In the genomic region with DNA sequence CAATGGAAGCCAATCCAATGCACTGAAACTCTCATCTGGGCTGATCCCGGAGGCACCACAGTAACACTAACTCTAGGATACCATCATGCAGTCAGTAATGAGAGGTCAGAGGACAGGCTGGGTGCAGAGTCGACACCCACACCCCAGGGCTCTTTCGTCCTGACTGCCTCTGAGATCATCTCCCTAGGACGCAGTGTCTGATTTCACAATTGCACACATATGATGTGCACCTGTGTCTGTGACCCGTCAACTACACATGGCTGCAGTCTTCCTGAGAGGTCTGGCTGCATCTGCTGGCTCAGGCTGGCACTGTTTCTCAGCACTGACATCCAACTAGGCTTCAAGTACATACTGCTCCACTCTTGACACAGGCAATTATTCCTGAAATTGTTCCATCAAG, we compare ENCODE assay signal across 16 mouse cellular contexts. TPM values are rescaled to one million over a fixed set of nuclear protein-coding genes. Genes with fewer than 3 reads are reported as not detected.
DNase-seq lines count a peak whose midpoint lies in the region; ATAC-seq and TF ChIP-seq lines count a peak whose summit lies in the region.
"Had no signal": no experiment of that assay in that cellular context is flagged by ENCODE, and none has a peak within 500 bp of the region (broad histone marks: within the 10 kb centered on the region; RNA-seq: fewer than 3 reads in every experiment).

No protein-coding gene starts in this region.

- WGBS in heart, embryonic 15.5 days = 74% methylated on average over 5 of the region's 5 CpGs
- 78% methylated on average over 5 of the region's 5 CpGs for WGBS in spleen, adult 2 months
- WGBS in intestine, embryonic 15.5 days = 76% methylated on average over 5 of the region's 5 CpGs

- peak overlapping the region; percentile 25; the same call in 1 of the 2 replicates for H3K27ac ChIP-seq in heart, embryonic 15.5 days
- H3K27ac ChIP-seq in spleen, adult 2 months (ENCODE audit: insufficient read depth, low read length) = peak overlapping the region; percentile 10
- no peak overlapping the region for H3K27ac ChIP-seq in intestine, embryonic 15.5 days
- H3K27ac ChIP-seq: embryonic facial prominence, embryonic 15.5 days; layer of hippocampus, adult 2 months; limb, embryonic 13.5 days; stomach, postnatal 0 days had no signal

- no peak for TF ChIP-seq POLR2A in spleen, adult 2 months (IDR thresholded peaks at IDR 0.05; ENCODE audit: low read depth, low read length)

- DNase-seq in heart, postnatal 4 days = no peak
- no peak for DNase-seq in spleen, adult 2 months (ENCODE audit: low read depth in 1 of 2, low spot score in 2 of 2)
- DNase-seq in spleen, postnatal 14 days (ENCODE audit: low spot score in 2 of 2) = no peak
- no peak for DNase-seq in kidney, adult 9 months
- DNase-seq: cerebellum, adult 11-12 months; heart, postnatal 14 days; kidney, adult 8-10 months; lung, adult 18-20 months; lung, postnatal 4 days had no signal

- ATAC-seq in heart, embryonic 15.5 days (replicated peaks; ENCODE audit: insufficient number of reproducible peaks, insufficient read depth, low FRiP score, low read depth) = no peak
- ATAC-seq in inflammation-experienced regulatory T-cells, adult 6 months = peak; percentile 19
- ATAC-seq in intestine, embryonic 15.5 days = no peak

- no peak overlapping the region for H3K9ac ChIP-seq in heart, embryonic 15.5 days
- H3K9ac ChIP-seq in intestine, embryonic 15.5 days = no peak overlapping the region
- H3K9ac ChIP-seq: embryonic facial prominence, embryonic 15.5 days; limb, embryonic 13.5 days had no signal

- no peak for TF ChIP-seq CTCF in spleen, adult 2 months (IDR thresholded peaks at IDR 0.05; ENCODE audit: extremely low read depth, insufficient read depth, insufficient read length, insufficient replicate concordance)

- no peak overlapping the region for H3K4me3 ChIP-seq in heart, embryonic 15.5 days
- H3K4me3 ChIP-seq in spleen, adult 2 months (ENCODE audit: extremely low read depth, insufficient read depth, insufficient read length) = no peak overlapping the region
- no peak overlapping the region for H3K4me3 ChIP-seq in intestine, embryonic 15.5 days (replicated peaks)
- H3K4me3 ChIP-seq: embryonic facial prominence, embryonic 15.5 days; layer of hippocampus, adult 2 months; limb, embryonic 13.5 days had no signal

- no peaks in the 10 kb centered on the region for H3K27me3 ChIP-seq in heart, embryonic 15.5 days
- no peaks in the 10 kb centered on the region for H3K27me3 ChIP-seq in spleen, adult 2 months (ENCODE audit: control insufficient read depth, insufficient read depth, low read length)
- H3K27me3 ChIP-seq in intestine, embryonic 15.5 days (replicated peaks) = no peaks in the 10 kb centered on the region
- H3K27me3 ChIP-seq: embryonic facial prominence, embryonic 15.5 days; limb, embryonic 13.5 days had no signal

- no peak overlapping the region for H3K4me2 ChIP-seq in heart, embryonic 15.5 days
- no peak overlapping the region for H3K4me2 ChIP-seq in intestine, embryonic 15.5 days (replicated peaks)
- H3K4me2 ChIP-seq: embryonic facial prominence, embryonic 15.5 days; limb, embryonic 13.5 days had no signal

- H3K4me1 ChIP-seq in heart, embryonic 15.5 days (replicated peaks) = no peaks in the 10 kb centered on the region
- peaks cover 2% of the 10 kb centered on the region; the same call in 1 of the 2 replicates for H3K4me1 ChIP-seq in spleen, adult 2 months (ENCODE audit: control insufficient read depth, insufficient read depth, insufficient read length)
- H3K4me1 ChIP-seq in intestine, embryonic 15.5 days (replicated peaks) = no peaks in the 10 kb centered on the region
- H3K4me1 ChIP-seq: embryonic facial prominence, embryonic 15.5 days; limb, embryonic 13.5 days had no signal

- peaks cover 16% of the 10 kb centered on the region; the same call in 1 of the 2 replicates for H3K36me3 ChIP-seq in heart, embryonic 15.5 days
- peaks cover 8% of the 10 kb centered on the region; the same call in 1 of the 2 replicates for H3K36me3 ChIP-seq in spleen, adult 2 months (ENCODE audit: control insufficient read depth, insufficient read depth, low read length)
- 0 out of 2 replicates have a peak, but pooled peaks cover 12% of the 10 kb centered on the region for H3K36me3 ChIP-seq in intestine, embryonic 15.5 days

- H3K9me3 ChIP-seq in heart, embryonic 15.5 days (replicated peaks) = no peaks in the 10 kb centered on the region
- H3K9me3 ChIP-seq in intestine, embryonic 15.5 days = no peaks in the 10 kb centered on the region
- H3K9me3 ChIP-seq: embryonic facial prominence, embryonic 15.5 days; limb, embryonic 13.5 days had no signal

RNA-seq across cellular contexts. Expression of gene Stard3nl, which starts 38.9 kb away (rescaled TPM):
- 67.2 and 70.0 TPM in 2 replicates for polyA plus RNA-seq in heart, embryonic 15.5 days (2015; fragmentation: Nextera tagmentation; extraction: Ambion mirVana)
- total RNA-seq in heart, postnatal 4 days (2021) = 10 to 100 TPM; 27.7 to 29.6 TPM
- polyA plus RNA-seq in spleen, adult 2 months (2012; rRNA removed) = 9.7 and 11.0 TPM in 2 replicates
- 10 to 100 TPM; 46.1 to 97.6 (median 51.4) TPM for polyA plus RNA-seq in inflammation-experienced regulatory T-cells, adult 6 months (2017; shearing (Covaris generic))
- 90.0 and 95.1 TPM in 2 replicates for polyA plus RNA-seq in intestine, embryonic 15.5 days (2015; fragmentation: Nextera tagmentation; extraction: Ambion mirVana)
